Mouse (Mus musculus) left cerebral cortex, adult 11 months (tissue): Measurements from ENCODE around the gene Zfp385c.
"Not testable (repeated sequence)": the region's sequence is repeated elsewhere in the genome, so short reads cannot be mapped to it uniquely, and the experiment has no call there.

Source experiments
- DNase-seq: peaks from one replicate; pipeline ENCODE4 v3.0.0; 2022; ENCODE audit warnings: low spot score

Gene Zfp385c

DNA sequence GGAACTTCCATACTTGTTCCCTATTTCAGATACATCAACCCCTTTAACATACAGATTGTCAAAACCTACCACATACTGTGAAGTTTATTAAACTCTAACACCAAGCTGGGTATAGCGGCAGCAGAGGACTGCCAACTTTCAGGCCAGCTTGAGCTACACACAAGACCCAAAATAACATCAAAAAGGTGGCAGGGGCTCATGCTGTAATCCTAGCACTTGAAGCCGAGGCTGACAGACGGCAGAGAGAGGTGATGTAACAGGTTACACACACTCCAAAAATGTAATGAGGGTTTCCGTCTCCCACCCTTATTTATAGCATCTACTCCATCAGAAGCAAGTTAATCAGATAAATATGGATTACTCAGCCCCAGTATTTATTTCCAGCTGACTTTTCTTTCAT, 96.7 kb downstream of the Zfp385c start:
- no peak for DNase-seq

DNA sequence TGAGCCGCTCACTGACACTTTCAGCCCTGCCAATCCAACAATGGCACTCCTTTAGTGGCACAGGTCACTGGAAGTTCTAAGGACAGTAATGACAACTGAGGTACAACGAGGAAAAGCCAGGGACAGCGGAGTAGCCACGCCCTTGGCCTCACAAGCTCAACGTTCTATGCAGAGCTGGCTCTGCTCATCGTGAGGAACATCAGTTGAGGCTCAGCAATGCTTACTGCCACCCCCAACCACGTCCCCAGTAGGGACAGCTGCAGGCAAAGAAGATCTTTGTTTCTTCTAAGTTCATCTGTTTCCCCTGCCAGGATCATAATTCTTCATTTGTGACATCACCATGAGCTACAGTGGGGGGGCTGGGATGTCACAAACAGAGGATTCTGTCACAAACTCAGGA, 97.6 kb downstream of the Zfp385c start:
- no peak for DNase-seq

DNA sequence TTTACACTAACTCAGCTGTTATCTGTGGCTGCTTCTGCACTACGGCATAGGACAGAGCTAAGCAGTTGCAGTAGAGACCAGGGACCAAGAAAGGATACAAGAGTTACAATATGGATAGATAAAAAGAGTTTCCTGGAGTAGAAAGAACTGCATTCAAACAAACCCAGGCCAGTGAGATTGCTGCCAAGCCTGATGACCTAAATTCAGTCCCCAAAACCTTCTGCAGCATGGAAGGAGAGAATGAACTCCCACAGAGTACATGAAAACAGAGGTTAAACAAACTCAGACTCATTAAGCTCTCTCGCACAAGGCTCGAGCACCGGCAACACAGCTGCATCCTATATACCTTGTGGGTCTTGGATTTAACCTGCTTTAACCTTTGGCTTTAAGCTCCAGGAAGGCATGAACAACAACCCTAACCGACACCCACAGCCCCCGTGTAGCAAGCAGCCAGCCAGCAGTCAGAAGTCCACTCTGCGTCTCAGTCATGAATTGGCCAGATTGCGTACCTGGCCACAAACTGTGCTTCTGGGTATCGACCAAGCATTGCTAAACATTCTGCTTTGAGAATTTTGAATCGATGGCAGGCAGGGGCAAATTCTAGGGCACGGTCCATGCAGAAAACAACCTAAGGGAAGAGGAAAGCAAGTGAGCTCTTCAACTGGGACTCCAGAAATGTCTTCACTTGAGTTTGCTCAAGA, 99.8 kb downstream of the Zfp385c start:
- DNase-seq: no peak

DNA sequence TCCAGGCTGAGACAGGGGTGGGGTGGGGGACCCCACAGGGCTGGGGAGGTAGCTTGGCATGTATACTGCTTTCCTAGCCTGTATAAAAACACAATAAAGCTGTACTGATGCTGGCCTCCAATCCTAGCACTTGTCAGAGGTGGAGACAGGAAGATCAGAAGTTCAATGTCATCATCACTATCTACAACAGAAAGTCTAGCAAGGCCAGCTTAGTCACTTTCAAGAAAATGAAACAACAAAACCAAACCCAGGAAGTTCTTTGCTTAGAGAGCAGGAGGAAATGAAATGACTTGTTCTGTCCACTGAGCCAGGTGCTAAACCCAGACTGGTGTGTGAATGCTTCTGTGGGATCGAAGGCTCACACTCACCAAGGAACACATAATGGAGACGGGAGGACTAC, 103.8 kb downstream of the Zfp385c start:
- no peak for DNase-seq

DNA sequence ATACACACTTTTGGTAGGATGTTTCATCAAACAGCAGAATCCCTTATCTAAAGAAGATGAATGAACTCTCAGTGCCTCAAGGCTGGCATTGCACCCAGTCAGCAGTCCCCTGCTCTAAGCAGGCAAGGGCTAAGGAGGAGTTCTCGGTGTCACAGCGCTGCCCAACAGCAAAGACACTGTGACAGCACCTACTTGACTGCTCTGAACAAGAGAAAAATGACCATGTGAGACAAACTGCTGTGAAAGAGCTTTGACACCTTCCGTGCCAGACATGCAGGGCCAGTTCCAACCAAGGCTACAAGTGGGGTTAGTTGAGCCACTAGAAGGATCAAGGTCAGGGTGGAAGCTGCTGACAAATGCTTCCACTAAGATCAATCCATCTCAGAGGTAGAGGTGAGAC, 107.1 kb downstream of the Zfp385c start:
- DNase-seq: no peak

DNA sequence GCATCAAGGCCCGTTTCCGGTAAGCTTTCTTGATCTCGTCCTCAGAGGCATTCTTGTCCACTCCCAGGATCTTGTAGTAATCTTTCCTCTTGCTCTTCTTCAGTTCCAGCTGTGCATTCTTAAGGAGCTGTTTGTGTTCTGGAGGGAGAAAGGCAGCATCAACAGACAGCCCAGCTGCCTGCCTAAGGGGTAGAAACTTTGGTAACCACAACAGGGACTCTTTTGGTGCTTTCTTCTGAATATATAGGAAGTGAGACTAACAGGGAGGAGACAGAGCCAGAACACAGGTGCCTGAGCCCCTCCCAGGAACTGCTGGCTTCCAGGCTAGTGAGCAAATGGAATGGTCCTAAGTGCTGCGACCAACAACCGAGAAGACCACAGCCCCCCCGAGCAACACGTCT, 107.7 kb downstream of the Zfp385c start:
- DNase-seq: no peak

DNA sequence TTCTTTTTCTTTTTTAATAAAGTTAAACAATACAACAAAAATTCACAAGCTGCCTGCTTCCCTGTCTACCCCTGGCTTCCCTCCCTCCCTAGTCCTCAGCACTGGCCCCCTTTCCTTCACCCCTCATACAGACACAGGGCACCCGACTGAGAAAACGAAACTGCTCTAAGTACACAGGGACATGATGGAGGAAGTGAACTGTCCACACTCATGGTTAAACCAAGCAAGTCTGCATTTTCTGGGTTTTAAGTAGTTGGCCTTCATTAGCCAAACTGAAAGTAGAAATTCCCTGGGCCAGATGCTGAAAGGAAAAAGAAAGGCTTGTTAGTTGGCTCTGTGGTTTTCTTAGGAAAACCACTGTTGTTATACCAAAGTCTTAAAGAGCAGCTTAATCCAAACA, 109.4 kb downstream of the Zfp385c start:
- no peak for DNase-seq

DNA sequence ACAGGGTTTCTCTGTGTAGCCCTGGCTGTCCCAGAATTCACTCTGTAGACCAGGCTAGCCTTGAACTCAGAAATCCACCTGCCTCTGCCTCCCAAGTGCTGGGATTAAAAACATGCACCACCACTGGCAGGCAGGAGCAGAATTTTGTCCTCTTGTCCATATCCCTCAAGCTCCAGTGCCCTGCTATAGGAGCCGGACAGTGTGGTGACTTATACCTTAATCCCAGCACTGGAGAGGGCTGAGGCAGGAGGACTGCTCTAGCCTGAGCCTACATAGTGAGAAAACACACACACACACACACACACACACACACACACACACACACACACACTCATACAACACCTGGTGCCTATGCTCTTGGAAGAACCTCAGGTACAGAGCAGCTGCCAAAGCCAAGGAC, 109.8 kb downstream of the Zfp385c start:
- not testable (repeated sequence) for DNase-seq

DNA sequence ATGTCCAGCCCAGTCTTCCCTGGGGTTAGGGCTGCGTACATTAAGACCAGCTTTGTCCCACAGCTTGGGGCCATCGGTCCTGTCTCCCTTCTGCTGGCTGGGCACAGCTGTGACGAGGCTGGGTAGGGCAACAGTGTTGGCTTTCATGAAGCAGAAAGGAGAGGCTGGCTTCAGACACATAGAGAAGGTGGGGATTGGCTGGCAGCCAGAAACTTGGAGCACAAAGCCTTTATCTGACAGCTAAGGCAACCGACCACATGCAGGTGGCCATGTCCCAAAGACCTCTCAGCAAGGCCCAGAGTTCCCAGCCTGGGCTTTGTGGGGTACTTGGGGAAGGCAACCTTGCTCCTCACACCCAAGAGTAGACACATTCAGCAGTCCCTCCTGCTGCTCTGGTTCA, 110.5 kb downstream of the Zfp385c start:
- peak; percentile 44 for DNase-seq

DNA sequence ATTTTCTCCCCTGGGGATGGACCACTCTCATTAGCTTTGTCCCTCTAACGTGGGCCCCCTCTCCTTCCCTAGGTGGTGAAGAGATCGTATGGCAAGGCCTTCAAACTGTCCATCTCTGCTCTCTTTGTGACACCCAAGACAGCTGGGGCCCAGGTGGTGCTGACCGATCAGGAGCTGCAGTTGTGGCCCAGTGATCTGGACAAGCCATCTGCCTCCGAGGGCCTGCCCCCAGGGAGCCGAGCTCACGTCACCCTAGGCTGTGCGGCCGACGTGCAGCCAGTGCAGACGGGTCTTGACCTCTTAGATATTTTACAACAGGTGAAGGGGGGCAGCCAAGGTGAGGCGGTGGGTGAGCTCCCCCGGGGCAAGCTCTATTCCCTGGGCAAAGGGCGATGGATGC, 112.0 kb downstream of the Zfp385c start:
- no peak for DNase-seq

DNA sequence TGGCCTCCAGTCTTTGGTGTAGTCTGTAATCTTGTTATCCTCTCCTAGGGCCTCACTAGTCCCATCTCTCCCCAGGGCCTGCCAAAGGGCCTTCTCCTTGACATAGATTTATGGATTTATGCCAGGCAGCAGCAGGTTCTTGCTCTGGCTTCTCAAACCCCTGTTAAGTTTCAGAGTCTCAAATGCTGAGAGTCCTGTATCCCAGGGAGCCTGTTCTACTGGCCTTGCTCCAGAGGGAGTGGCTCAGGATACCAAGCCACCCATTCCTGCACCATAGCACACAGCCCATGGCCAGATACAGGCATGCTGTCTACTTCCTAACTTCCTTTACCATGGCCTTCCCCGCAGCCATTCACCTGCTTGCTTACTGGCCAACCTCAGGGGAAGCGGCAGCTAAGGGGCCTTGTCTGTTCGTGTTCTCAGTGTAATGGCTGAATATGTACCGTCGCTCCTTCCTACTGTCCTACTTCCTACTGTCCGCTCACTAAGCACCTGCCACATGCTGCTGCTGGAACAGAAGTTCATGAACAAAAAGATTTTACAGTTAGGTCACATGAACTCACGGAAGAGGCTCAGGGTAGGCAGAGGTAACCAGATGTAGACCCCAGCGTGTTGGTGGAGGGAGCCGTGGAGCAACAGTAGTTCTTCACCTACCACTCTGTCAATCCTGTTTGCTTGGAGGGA, 113.0 kb downstream of the Zfp385c start:
- no peak for DNase-seq

DNA sequence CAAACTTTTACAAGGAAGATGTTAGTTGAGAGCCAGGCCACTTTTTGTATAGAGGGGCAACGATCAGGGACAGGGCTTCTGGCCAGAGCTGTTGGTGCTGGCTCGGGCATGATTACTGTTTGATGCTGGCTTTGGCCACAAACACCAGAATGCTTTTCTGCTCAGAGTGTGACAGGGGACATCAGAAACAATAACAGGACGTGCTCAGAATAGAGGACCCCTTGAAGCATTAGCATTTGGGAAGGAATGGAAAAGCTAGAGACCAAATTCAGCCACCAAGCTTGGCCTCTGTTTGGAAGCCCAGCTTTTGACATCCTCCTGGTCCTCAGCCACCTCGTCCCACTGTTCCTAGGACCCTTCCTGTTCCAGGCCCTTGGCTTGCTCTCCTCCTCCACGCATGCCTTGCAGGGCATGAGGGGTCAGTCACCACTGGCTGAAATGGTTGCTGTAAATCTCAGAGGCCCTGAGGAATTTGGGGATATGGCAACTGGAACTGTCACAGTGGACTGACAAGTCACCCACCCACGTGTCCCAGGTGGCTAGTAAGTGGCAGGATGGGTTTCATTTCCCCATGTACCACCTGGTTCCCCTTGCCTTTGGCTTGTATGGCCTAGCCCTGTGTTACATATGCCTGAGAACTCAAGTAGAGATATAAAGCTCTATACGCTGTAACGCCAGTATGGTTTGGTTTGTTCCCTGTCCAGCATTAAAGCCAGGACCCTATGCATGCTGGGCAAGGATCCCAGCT, 114.2 kb downstream of the Zfp385c start:
- DNase-seq: no peak
